Mouse (Mus musculus) testis, adult 2 months (tissue): ENCODE measurements at regions not wholly inside any gene's neighbourhood (a gene's known extent, or its start where the extent isn't known, plus 50 kb on each side); places are given as distances from the start of the nearest gene placed in this dataset.

Source experiments
- H3K27ac ChIP-seq: fragments of 200-500 bp; 2 replicates; pipeline ENCODE4 v1.5.1; 2012; ENCODE audit warnings: low read depth, low read length; ENCODE audit not compliant: control insufficient read depth, insufficient read depth
- H3K27me3 ChIP-seq: fragments of 200-500 bp; 2 replicates; pipeline ENCODE4 v1.6.1; 2012; ENCODE audit warnings: mild to moderate bottlenecking, low read length, moderate library complexity; ENCODE audit not compliant: control insufficient read depth, insufficient read depth
- H3K36me3 ChIP-seq: fragments of 200-500 bp; 2 replicates; pipeline ENCODE4 v1.6.1; 2012; ENCODE audit warnings: mild to moderate bottlenecking, low read length; ENCODE audit not compliant: control insufficient read depth, insufficient read depth
- H3K4me1 ChIP-seq: fragments of 200-500 bp; 2 replicates; pipeline ENCODE4 v1.6.1; 2012; ENCODE audit warnings: low read length; ENCODE audit not compliant: control insufficient read depth, insufficient read depth
- H3K4me3 ChIP-seq: fragments of 200-500 bp; 2 replicates; pipeline ENCODE4 v1.5.1; 2012; ENCODE audit warnings: low read depth, mild to moderate bottlenecking, low read length, moderate library complexity, mixed read lengths; ENCODE audit not compliant: control insufficient read depth
- CTCF ChIP-seq: fragments of 200-500 bp; IDR thresholded peaks from 2 replicates; pipeline ENCODE4 v1.5.1; 2012; ENCODE audit warnings: low read depth, mild to moderate bottlenecking, inconsistent platforms, low read length, moderate library complexity; ENCODE audit not compliant: control insufficient read depth, insufficient read depth, insufficient replicate concordance
- POLR2A ChIP-seq: fragments of 200-500 bp; IDR thresholded peaks from 2 replicates; pipeline ENCODE4 v1.6.1; 2012; ENCODE audit warnings: low read depth, mild to moderate bottlenecking, inconsistent platforms, low read length, moderate library complexity; ENCODE audit not compliant: control insufficient read depth

DNA sequence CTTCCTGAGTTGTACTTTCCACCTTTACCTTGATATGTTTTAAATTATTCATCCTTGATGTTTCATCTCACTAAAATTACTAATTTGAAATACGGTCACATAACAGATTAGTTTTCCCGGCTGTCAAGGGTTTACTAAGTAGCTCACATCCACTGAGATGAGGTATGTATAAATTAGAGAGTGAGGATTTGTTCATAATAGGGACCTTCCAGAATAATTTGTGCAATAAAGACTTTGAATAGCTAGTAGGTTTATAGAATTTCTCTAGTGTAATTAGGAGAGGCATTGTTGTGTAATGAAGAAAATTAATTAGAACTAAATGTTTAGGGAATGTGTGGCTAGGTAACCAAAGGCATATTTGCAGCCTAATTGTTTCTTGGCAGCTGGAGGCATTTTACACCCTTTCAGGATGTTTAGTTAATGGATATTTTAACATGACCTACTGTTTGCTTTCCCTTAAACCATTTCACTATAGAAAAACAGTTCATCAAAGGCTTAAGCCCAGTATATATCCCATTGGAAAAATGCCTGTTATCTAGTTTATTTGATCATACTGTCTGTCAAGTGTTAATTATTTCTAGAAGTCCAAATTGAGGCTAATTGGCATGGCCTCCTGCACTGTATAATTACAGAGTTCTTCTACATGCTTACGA, 70.8 kb downstream of the Mat2b start:
- Histone ChIP-seq H3K27ac (no peak overlapping the region), H3K27me3 (no peaks in the 10 kb centered on the region), H3K36me3 (no peaks in the 10 kb centered on the region), H3K4me3 (no peak overlapping the region), H3K4me1 (no peaks in the 10 kb centered on the region)
- TF ChIP-seq CTCF (no peak), POLR2A (no peak)

DNA sequence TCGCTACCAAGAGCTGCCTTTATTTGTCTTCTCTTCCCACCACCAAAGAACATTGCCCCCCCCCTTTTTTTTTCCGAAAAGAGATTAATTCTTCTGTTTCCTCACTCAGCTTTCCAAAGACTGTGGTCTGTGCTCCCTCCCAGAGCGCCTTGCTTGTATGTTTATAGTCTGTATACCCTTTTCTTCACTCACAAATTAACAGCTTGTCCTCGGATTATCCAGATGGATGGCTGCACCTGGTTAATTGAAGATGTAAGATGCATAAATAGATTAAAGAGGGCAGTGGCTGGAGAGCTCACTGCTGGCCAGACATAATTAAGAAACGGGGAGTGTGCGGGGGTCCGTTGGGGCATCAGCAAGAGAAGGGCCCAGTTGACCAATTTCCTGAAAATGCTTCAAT, 75.0 kb downstream of the Mat2b start:
- no peaks in the 10 kb centered on the region for H3K27me3 ChIP-seq
- H3K4me1 ChIP-seq = no peaks in the 10 kb centered on the region
- H3K36me3 ChIP-seq = no peaks in the 10 kb centered on the region
- no peak overlapping the region for H3K4me3 ChIP-seq
- no peak for TF ChIP-seq CTCF
- no peak for TF ChIP-seq POLR2A
- no peak overlapping the region for H3K27ac ChIP-seq

DNA sequence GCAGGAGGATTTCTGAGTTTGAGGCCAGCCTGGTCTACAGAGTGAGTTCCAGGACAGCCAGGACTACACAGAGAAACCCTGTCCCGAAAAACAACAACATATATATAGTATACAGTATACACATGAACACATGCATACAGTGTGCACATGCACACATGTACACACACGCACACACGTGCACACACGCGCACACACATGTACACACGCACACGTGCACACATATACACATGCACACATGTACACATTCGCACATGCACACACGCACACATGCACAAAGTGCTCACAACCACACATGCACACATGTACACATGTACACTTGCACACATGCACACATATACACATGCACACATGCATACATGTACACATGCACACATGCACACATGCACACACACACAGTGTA, 92.0 kb downstream of the Mat2b start:
- no peak for TF ChIP-seq POLR2A
- TF ChIP-seq CTCF = no peak
- H3K27ac ChIP-seq = no peak overlapping the region
- H3K36me3 ChIP-seq = no peaks in the 10 kb centered on the region
- H3K4me3 ChIP-seq = no peak overlapping the region
- no peaks in the 10 kb centered on the region for H3K27me3 ChIP-seq
- H3K4me1 ChIP-seq = peaks cover 3% of the 10 kb centered on the region; the same call in 1 of the 2 replicates

DNA sequence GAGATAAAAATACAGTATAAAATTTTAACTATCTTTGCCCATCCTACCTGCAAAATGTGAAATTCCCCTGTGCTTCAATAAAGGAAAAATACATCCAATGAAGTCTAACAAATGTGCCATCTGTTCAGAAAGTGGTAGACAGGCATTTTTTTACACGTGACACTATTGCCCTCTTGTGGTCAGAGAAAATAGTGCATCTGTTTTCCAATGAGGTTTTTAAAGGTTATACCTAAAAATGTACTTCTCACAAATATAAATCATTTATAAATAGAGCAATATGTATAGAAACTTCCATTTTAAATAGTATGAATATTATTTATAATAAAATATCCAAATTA, 93.5 kb downstream of the Mat2b start:
- TF ChIP-seq POLR2A (no peak), CTCF (no peak)
- no peak overlapping the region for H3K4me3 ChIP-seq

DNA sequence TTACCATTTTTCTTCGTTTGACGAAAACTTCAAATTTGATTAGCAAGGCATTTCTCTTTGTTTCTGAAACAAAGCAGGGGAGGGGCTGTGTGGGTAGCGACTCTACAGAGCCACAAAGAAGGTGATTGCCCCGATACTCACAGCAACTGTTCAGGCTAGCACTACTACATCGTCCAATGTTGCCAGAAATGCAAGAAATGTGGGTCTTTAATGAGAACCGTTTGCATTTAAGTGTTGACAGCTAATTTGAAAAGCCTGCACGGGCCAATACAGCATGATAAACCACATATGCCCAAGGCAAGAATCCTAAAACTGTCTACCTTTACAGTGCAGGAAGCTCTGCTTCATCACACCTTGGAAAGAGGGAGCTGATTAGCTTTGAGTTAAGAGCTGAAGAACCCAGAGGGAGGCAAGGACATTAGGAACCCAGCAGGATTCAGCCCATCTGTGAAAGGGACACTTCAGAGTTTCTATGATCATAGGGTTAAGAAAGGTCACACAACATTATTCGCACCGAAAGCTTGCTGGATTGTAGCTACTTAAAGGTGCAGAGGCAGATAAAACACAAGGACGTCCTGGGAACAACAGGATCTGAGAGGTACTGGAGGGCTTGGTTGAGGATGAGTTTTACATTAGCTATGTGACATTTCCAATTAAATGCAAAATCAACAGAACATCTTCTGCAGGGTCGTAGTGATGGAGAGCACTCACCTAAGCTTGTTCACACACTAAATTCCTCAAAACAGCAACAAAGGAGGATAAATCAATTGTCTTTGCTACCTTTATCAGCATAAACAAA, 94.0 kb downstream of the Mat2b start:
- H3K4me3 ChIP-seq = no peak overlapping the region
- peaks cover 3% of the 10 kb centered on the region; the same call in 1 of the 2 replicates for H3K4me1 ChIP-seq
- H3K36me3 ChIP-seq = no peaks in the 10 kb centered on the region
- TF ChIP-seq POLR2A (no peak), CTCF (no peak)
- no peaks in the 10 kb centered on the region for H3K27me3 ChIP-seq
- H3K27ac ChIP-seq = no peak overlapping the region

More for the DNA sequence above, 93.5 kb downstream of the Mat2b start:
- no peaks in the 10 kb centered on the region for H3K36me3 ChIP-seq
- peaks cover 3% of the 10 kb centered on the region; the same call in 1 of the 2 replicates for H3K4me1 ChIP-seq
- H3K27me3 ChIP-seq = no peaks in the 10 kb centered on the region
- no peak overlapping the region for H3K27ac ChIP-seq

DNA sequence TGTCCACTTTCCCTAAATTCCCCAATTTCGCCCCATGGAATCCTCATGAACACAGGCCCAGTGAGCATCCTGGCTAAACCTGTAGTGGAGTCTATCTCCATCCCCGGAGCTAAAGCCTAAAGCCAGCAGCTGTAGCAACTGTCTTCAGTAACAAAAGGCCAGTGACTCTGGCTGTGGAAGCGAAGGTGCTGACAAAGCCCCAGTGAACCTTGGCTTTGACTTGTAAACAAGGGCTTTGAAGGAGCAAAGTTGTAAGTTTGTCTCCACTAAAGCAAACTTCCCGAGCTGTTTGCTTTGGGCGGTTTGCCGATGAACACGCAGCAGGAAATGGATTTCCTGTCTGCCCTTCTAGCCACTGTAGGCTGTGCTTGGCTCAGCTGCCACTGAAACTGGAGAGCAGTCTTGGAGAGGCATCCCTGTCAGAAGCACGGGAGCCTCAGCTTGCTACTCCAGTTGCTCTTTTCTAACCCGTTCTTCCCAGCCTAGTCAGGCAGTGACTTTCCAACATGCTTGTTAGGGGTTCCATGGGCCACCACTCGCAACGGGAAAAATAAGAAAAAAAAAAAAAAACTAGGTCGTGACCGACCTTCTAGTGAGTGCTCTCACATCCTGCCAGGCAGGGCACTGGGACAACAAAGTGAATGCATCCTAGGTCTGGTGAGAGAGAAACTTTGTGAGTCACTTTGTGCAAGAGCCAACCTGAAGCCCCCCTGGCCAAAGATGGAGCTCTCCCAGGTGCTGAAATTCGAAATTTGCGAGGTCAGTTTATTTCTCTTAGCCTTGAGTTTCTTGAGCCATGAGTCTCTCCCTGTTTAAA, 94.8 kb downstream of the Mat2b start:
- no peak for TF ChIP-seq CTCF
- no peak for TF ChIP-seq POLR2A
- Histone ChIP-seq H3K27ac (no peak overlapping the region), H3K4me1 (peaks cover 3% of the 10 kb centered on the region; the same call in 1 of the 2 replicates), H3K36me3 (no peaks in the 10 kb centered on the region), H3K4me3 (no peak overlapping the region), H3K27me3 (no peaks in the 10 kb centered on the region)

DNA sequence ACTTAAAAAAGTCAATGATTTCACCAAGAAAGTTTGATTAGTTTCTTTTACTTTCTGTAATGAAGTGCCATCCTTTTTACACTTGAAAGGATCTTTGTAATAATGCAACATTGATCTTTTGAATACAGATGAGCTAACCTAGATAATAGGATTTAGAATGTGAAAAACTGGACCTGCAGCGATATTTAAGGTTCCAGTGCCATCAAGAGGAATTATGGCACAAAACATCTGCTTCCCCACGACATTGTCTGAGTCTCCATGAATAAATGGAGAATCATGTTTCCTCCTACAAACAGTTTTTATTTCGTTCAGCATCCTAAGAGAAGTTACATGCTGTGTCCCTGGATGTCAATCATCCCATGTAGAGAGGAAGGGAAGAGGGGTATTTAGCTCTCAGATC, 98.7 kb downstream of the Mat2b start:
- Histone ChIP-seq H3K4me1 (peaks cover 3% of the 10 kb centered on the region; the same call in 1 of the 2 replicates), H3K36me3 (no peaks in the 10 kb centered on the region), H3K4me3 (no peak overlapping the region), H3K27me3 (no peaks in the 10 kb centered on the region), H3K27ac (no peak overlapping the region)
- TF ChIP-seq POLR2A = no peak
